Mouse (Mus musculus) stomach, embryonic 15.5 days (tissue): ENCODE data around the gene Cdk17. TPM values are rescaled to one million over a fixed set of nuclear protein-coding genes. Genes with fewer than 3 reads are reported as not detected.

Source experiments
- ATAC-seq: fragments of 200-750 bp; cut with Nextera tagmentation; 2 replicates; pipeline ENCODE4 v1.8.0; 2017; ENCODE audit warnings: low read depth, moderate number of reproducible peaks, moderate TSS enrichment; ENCODE audit not compliant: insufficient read depth, low FRiP score
- H3K27ac ChIP-seq: fragments of 300-500 bp; sonication (generic); 2 replicates; pipeline ENCODE4 v1.5.1; 2015; ENCODE audit warnings: mild to moderate bottlenecking, inconsistent platforms
- H3K27me3 ChIP-seq: fragments of 300-500 bp; sonication (generic); replicated peaks from 2 replicates; pipeline ENCODE4 v1.6.1; 2015; ENCODE audit warnings: inconsistent platforms
- H3K36me3 ChIP-seq: fragments of 300-500 bp; sonication (generic); 2 replicates; pipeline ENCODE4 v1.6.1; 2015; ENCODE audit warnings: inconsistent platforms
- H3K4me1 ChIP-seq: fragments of 300-500 bp; sonication (generic); 2 replicates; pipeline ENCODE4 v1.6.1; 2015; ENCODE audit warnings: inconsistent platforms
- H3K4me2 ChIP-seq: fragments of 300-500 bp; sonication (generic); 2 replicates; pipeline ENCODE4 v1.6.1; 2015; ENCODE audit warnings: mild to moderate bottlenecking, inconsistent platforms
- H3K4me3 ChIP-seq: fragments of 300-500 bp; sonication (generic); replicated peaks from 2 replicates; pipeline ENCODE4 v1.5.1; 2015; ENCODE audit warnings: inconsistent platforms
- H3K9ac ChIP-seq: fragments of 300-500 bp; sonication (generic); 2 replicates; pipeline ENCODE4 v1.6.1; 2015; ENCODE audit warnings: inconsistent platforms
- H3K9me3 ChIP-seq: fragments of 300-500 bp; sonication (generic); 2 replicates; pipeline ENCODE4 v1.6.1; 2016; ENCODE audit warnings: inconsistent platforms
- WGBS: fragments of 180-500 bp; shearing (Covaris S2); methylation state at CpG from one replicate; pipeline ENCODE4 v1.1.7; 2015; 5-methylcytosine and 5-hydroxymethylcytosine counted together
- polyA plus RNA-seq: library from polyadenylated mRNA; unstranded; fragments of >200 nt; fragmentation: Nextera tagmentation; extraction: Ambion mirVana; gene quantifications from 2 replicates; pipeline ENCODE4 v1.2.1, GENCODE M21; 2015

Gene Cdk17
- polyA plus RNA-seq, 1 experiment from 2014 or later, result 17.6 TPM

DNA sequence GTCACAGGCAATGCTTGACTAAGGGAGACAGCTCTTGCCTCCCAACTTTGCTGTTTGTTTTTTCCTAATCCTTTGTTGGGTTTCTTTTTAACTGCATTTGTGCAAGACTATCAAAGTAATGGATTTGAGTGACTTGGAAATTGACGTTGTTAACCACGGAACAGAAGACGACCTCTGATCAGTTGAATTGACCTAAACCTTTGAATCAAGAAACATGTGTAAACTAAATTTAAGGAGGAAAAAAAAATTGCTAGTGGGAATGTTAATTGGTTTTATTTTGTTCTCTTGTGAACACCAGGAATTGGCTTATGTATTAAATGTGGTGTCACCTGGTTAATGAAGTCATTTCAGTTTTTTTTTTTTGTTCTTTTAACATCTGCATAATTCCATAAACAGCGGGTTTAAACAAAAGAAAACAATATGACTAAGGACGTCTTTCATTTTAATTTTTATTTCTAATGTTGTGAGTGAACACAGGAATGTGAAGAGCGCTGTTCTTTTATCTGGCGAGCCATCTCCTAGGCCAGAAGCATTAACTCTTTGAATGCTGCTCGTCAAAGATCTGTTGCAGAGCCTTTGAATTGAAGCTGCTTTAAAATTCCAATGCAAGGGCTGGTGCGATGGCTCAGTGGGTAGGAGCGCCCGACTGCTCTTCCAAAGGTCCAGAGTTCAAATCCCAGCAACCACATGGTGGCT is 1.7 kb downstream of the Cdk17 start:
- Histone ChIP-seq H3K9me3 (no peaks in the 10 kb centered on the region), H3K27me3 (no peaks in the 10 kb centered on the region), H3K36me3 (no peaks in the 10 kb centered on the region), H3K9ac (peak overlapping the region; percentile 87; the same call in 1 of the 2 replicates), H3K4me2 (peak overlapping the region; percentile 65), H3K4me1 (peaks cover 24% of the 10 kb centered on the region), H3K27ac (peak overlapping the region; percentile 100; the same call in 1 of the 2 replicates), H3K4me3 (peak overlapping the region; percentile 89)
- ATAC-seq, result no peak
- WGBS, result 21% methylated on average over 11 of the region's 11 CpGs

DNA sequence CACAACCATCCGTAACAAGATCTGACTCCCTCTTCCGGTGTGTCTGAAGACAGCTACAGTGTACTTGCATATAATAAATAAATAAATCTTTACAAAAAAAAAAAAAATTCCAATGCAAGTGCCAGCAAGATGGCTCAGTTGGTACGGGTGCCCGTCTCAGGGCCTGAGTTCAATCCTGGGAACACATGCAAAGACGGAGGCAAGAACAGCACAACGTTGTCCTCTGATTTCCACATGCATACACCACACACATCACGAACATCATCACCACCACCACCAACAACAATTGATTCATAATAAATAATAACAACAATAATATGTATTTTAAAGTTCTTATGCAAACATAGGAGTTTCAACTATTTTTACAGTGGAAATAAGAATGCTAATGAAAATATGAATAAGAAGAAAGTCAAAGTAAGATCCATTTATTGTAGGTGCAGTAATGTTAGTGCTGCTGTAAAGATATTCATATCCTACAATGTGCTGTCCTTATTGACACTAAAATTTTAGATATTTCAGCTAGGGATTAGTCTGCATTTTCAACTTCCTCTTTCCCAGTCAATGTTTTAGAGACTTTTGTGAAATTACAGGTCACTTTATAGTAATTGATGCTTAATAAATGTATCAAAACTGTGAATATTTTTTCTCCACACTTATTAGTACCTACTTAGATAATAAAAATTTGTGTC is 2.4 kb downstream of the Cdk17 start:
- Histone ChIP-seq H3K9ac (no peak overlapping the region), H3K4me3 (no peak overlapping the region), H3K4me2 (peak overlapping the region; percentile 38), H3K9me3 (no peaks in the 10 kb centered on the region), H3K36me3 (no peaks in the 10 kb centered on the region), H3K27me3 (no peaks in the 10 kb centered on the region), H3K4me1 (peaks cover 24% of the 10 kb centered on the region), H3K27ac (no peak overlapping the region)
- ATAC-seq, result no peak
- 67% methylated on average over 7 of the region's 7 CpGs for WGBS

DNA sequence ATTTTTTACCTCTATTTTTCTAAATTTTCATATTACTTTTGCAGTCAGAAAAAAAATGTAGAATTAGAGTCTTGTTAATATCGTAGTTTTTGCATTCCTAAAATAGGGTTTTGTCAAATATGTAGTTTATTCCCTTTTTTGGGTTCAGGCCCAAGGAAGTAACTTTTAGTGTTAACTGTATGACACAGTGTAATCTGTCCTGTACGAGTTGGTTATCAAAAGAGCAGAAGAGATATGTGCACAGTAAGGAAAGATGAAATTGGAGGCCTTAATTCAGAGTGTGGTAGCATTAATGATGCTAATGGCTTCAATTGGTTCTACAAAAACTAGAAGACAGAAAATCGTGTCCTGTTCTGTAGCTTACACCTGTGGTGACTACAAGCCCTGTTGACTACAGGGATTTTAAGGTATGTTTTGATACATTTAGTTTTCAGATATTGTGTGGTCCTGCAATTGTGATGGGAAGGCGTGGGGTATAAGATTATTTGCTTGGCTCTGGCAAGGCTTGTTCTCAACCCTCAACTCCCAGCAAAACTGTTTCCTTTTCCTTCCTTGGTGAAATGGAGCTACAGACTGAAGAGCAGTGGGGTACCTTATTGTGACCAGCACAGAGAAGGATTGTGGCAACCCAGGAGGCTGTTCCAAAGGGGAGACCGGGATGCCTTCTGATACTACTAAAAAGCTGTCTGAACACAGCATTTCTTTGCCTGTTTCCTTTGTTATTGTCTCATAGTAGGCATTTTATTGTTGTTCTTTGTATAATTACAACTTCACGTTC is 3.2 kb downstream of the Cdk17 start:
- WGBS, result 76% methylated on average over 6 of the region's 6 CpGs
- H3K4me1 ChIP-seq, result peaks cover 24% of the 10 kb centered on the region
- H3K36me3 ChIP-seq, result no peaks in the 10 kb centered on the region
- H3K4me3 ChIP-seq, result no peak overlapping the region
- no peaks in the 10 kb centered on the region for H3K9me3 ChIP-seq
- ATAC-seq, result no peak
- no peak overlapping the region for H3K27ac ChIP-seq
- no peak overlapping the region for H3K4me2 ChIP-seq
- H3K9ac ChIP-seq, result no peak overlapping the region
- no peaks in the 10 kb centered on the region for H3K27me3 ChIP-seq

DNA sequence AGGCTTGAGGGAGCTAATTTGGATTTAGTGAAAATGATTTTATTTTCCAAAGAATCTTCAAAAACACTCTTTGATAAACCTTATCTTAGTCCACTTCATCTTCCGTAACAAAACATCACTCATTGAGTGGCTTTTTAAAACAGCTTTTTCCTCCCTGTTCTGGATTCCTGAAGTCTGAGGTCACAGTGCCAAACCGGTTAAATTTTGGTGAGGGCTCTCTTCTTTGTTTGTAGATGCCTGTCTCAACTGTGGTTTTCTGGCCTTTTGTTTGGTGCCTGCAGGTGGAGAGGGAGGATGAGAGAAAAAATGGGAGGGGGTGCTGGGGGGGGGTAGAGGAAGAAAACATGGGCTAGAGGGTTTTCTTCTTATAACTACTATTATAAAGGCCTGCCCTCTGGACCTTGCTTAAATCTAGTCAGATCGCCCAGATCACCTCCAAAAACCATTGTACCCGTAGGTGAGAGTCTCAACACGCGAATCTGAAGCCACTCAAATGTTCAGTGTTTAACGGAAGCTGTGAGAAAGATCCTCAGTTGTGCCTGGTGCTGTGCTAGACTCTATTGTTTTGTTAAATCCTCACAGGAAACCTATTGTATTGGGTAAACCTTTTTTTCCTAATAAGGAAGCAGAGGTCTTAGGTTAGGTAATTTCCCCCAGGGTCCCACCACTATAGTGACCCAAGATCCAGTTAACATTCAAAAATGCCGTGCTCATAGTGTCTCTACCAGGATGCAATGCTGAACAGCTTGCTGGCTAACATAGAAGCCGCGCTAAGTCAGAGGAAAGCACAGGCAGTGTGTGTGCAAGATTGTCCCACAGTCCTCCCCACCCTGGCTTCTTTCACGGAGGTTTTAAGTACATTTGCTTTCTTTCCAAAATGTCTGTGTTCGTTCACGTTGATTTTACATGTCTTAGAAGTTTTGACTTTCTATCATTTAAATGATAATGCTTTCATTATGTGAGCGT is 5.0 kb downstream of the Cdk17 start:
- Histone ChIP-seq H3K9ac (no peak overlapping the region), H3K27ac (peak overlapping the region; percentile 65; the same call in 1 of the 2 replicates), H3K36me3 (no peaks in the 10 kb centered on the region), H3K27me3 (no peaks in the 10 kb centered on the region), H3K4me2 (peak overlapping the region; percentile 23; the same call in 1 of the 2 replicates), H3K4me1 (peaks cover 21% of the 10 kb centered on the region), H3K9me3 (no peaks in the 10 kb centered on the region), H3K4me3 (no peak overlapping the region)
- ATAC-seq, result no peak
- WGBS, result 32% methylated on average over 14 of the region's 14 CpGs

DNA sequence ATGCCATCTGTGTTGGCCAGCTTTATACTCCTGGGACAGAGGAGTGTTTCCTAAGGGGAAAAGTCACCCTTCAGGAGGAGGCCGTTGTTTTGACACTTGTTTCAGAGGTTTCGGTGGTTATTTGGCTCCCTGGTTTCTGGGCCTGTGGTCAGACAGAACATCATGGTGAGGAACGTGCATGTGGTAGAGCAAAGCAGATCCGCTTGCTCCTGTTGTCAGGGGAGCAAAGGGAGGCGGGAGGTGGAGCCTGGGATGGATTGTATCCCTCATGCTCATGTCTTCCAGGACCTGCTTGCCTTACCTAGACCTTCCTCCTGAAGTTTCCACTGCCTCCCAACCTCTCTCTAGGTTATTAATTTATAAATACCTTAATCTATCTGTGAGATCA is 5.7 kb downstream of the Cdk17 start:
- Histone ChIP-seq H3K9ac (no peak overlapping the region), H3K4me3 (no peak overlapping the region), H3K4me1 (peaks cover 21% of the 10 kb centered on the region), H3K27ac (peak overlapping the region; percentile 65; the same call in 1 of the 2 replicates), H3K36me3 (no peaks in the 10 kb centered on the region), H3K9me3 (no peaks in the 10 kb centered on the region), H3K4me2 (peak overlapping the region; percentile 23; the same call in 1 of the 2 replicates), H3K27me3 (no peaks in the 10 kb centered on the region)
- ATAC-seq, result no peak
- 35% methylated on average over 5 of the region's 5 CpGs for WGBS

DNA sequence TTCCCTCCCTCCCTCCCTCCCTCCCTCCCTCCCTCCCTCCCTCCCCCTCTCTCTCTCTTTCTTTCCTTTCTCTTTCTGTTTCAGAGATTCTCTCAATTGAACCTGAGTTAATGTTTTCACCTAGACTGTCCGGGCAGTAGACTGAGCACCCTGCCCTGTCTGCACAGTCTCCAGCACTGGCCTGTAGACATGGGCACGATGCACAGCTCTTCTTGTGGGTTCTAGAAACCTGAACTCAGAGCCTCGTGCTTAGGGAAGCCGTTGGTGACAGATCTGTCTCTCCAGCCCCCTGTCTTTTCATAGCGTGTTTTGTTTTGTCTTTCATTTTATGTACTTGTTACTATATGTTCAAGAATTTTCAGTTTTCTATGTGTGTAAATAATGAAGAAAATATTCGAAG is 6.6 kb downstream of the Cdk17 start:
- Histone ChIP-seq H3K9me3 (no peaks in the 10 kb centered on the region), H3K9ac (no peak overlapping the region), H3K27ac (no peak overlapping the region), H3K27me3 (no peaks in the 10 kb centered on the region), H3K4me1 (peaks cover 15% of the 10 kb centered on the region), H3K4me2 (no peak overlapping the region), H3K4me3 (no peak overlapping the region), H3K36me3 (no peaks in the 10 kb centered on the region)
- no peak for ATAC-seq
- 71% methylated on average over 6 of the region's 6 CpGs for WGBS

DNA sequence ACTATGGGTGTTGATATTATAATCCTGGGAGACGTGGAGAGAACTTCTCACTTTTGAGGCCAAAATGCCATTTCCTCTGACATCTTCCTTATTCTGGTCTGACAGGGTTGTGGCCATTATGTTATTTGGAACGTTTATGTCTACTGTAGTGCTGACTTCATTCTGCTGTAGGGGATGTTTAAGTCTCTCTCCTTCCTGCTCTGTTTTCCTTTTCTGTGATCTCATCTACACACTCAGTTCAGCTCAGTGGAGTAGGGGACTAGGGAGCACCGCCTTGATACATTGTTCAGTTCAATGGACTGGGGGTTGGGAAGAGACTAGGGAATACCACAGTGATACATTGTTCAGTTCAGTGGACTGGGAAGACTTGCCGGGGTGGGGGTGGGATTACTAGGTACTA is 7.4 kb downstream of the Cdk17 start:
- no peak for ATAC-seq
- Histone ChIP-seq H3K9ac (no peak overlapping the region), H3K4me2 (no peak overlapping the region), H3K4me1 (peaks cover 15% of the 10 kb centered on the region), H3K27ac (no peak overlapping the region), H3K4me3 (no peak overlapping the region), H3K9me3 (no peaks in the 10 kb centered on the region), H3K27me3 (no peaks in the 10 kb centered on the region), H3K36me3 (0 out of 2 replicates have a peak, but pooled peaks cover 1% of the 10 kb centered on the region)
- WGBS, result 33% methylated on average over 4 of the region's 4 CpGs

DNA sequence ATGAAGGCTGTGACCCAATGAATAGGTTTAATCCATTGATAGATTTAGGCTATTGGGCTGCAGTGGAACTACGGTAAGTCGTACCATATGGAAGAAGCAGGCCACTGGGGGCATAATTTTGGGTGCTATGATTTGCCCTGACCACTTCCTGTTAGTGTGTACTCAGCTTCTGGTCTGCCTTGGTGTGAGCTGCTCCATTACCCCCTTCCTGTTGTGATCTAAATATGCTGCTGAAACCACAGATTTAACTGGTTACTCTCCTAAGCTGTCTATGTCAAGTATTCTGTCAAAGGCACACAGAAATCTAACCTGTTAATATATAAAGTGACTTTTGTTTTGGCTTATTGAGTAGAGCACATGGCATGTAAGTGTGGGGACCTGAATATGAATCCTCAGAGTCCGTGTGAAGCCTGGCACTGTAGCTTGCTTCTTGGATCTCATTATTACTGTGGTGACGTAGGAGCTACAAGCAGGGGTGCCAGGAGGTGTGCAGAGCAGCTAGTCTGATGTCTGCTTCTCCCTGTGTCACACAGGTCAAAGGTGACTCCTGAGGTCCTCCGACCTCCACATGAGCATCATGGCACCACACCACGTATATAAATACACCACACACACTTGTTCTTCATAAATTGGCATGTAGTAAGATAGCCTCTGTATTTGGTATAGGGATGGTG is 10.6 kb downstream of the Cdk17 start:
- H3K4me3 ChIP-seq, result no peak overlapping the region
- WGBS, result 72% methylated on average over 6 of the region's 6 CpGs

DNA sequence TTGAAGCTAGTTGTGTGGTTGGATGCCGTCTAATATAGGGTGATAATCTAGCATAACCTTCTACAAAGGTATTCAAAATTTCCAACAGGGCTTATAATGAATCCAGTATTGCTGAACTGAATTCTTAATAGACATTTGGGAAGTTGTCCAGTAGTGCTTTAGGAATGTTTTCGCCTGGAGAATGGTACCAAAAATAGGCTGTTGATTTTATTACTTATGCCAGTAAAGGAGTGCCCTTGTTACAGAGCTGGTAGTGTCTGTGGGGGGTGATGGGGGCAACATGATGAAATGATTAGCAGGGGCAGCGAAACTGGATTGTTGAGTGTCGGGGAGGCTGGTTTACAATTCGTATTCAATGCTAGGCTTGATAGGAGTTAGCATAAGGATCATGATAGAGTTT is 16.8 kb downstream of the Cdk17 start:
- H3K4me3 ChIP-seq, result no peak overlapping the region
- 0 out of 2 replicates have a peak, but pooled peaks cover 4% of the 10 kb centered on the region for H3K36me3 ChIP-seq
- H3K9ac ChIP-seq, result no peak overlapping the region
- H3K4me1 ChIP-seq, result 0 out of 2 replicates have a peak, but pooled peaks cover 4% of the 10 kb centered on the region
- H3K9me3 ChIP-seq, result no peaks in the 10 kb centered on the region
- no peak overlapping the region for H3K27ac ChIP-seq
- H3K27me3 ChIP-seq, result no peaks in the 10 kb centered on the region
- no peak for ATAC-seq
- no peak overlapping the region for H3K4me2 ChIP-seq
- 68% methylated on average over 5 of the region's 5 CpGs for WGBS

More for the DNA sequence above, 10.6 kb downstream of the Cdk17 start:
- Histone ChIP-seq H3K4me2 (no peak overlapping the region), H3K9ac (no peak overlapping the region), H3K27me3 (no peaks in the 10 kb centered on the region), H3K27ac (no peak overlapping the region), H3K9me3 (no peaks in the 10 kb centered on the region), H3K36me3 (0 out of 2 replicates have a peak, but pooled peaks cover 4% of the 10 kb centered on the region), H3K4me1 (peaks cover 3% of the 10 kb centered on the region; the same call in 1 of the 2 replicates)
- ATAC-seq, result no peak

DNA sequence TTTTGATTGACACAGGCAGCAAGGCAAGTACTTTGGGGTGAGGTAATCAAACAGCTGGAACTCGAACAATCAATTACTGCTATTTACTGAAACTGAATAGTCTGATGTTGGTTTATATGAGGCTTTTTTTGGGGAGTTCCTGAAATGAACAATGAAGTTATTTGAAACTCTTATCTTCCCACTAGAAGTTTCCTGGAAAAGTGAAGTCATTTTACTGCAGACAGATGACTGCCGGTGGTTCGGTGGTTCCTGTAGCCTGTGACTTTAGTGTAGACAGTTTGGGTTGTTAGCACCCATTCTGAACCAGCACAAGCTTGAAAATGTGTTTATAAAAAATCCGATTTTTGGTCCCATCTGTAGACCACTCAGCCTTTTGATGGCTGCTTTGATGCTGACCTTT is 17.2 kb downstream of the Cdk17 start:
- no peak for ATAC-seq
- Histone ChIP-seq H3K36me3 (0 out of 2 replicates have a peak, but pooled peaks cover 4% of the 10 kb centered on the region), H3K4me2 (no peak overlapping the region), H3K9ac (no peak overlapping the region), H3K27ac (no peak overlapping the region), H3K27me3 (no peaks in the 10 kb centered on the region), H3K9me3 (no peaks in the 10 kb centered on the region), H3K4me3 (no peak overlapping the region), H3K4me1 (0 out of 2 replicates have a peak, but pooled peaks cover 4% of the 10 kb centered on the region)
- 53% methylated on average over 4 of the region's 4 CpGs for WGBS
